Mouse (Mus musculus): Measurements from ENCODE around the gene Kdm4b.

Gene Kdm4b

DNA sequence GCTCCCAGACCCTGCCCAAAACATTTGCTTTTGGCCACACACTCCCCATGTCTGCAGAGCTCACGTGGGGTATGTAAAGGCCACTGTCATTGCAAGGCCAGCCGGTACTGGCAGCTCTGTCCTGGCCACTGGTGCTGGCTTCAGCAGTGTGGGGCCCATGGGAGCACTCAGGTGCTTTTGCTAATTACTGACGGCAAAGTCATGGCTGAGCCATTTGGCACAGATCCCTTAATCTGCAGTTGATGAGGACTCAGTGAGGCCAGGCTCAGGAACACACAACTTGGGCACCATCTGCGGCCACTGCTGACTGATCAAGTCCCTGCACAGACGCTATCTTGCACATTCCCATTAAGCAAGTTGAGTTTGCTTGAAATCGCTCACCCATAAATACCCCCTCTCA is 59.0 kb downstream of the Kdm4b start:
- no peak for DNase-seq (ENCODE audit: low read depth, low spot score)

DNA sequence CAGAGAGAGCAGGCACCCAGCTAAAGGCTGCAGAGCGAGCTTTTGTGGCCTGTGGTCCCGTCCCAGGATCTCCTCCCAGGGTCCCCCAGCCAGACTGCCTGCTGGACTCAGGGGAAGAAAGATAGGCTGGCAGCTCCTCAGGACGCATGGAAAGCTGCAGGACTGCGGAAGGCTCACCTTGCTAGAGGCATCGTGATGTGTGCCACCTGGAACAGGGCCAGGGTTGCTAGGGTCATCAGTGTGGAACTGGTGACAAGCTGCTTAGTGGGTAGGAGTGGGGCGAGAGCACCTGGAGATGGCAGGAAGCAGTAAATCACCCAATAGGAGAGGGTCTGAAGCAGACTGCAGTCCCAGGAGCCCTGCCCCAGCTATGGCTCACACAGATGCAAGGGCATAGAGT is 61.8 kb downstream of the Kdm4b start:
- DNase-seq (ENCODE audit: low read depth, low spot score), result no peak

DNA sequence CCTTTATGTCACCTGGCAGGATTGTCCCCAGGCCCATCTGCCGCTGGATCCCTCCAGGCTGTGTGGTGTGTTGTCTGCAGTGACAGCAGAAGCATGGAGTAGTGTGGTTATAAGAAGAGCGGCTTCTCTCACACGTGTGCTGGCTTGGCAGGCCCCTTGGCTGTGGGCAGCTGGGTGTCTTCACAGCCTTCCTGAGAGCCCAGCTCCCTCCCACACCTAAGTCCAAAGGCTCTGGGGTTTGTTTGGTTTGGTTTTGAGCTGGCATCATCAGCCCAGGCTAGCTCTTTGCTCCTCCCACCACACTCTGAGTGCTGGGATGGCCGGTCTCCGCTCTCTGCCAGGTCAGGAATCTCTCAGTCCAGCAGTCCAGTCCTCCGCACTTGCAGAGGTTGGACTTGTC is 67.4 kb downstream of the Kdm4b start:
- DNase-seq (ENCODE audit: low read depth, low spot score), result no peak

DNA sequence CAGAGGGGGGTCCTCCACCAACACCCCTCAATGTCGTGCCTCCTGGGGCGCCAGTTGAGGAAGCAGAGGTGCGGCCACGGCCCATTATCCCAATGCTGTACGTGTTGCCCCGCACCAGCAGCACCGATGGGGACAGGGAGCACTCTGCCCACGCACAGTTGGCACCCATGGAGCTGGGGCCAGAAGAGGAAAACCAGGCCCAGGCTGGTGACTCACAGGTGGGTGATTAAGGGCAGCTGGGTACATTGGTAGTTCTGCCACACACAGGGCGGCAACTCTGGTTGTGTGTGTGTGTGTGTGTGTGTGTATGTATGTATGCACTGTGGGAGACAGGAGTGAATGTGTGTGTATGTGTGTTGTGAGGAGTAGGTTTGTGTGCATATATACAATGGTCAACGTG is 68.0 kb downstream of the Kdm4b start:
- DNase-seq (ENCODE audit: low read depth, low spot score), result no peak

DNA sequence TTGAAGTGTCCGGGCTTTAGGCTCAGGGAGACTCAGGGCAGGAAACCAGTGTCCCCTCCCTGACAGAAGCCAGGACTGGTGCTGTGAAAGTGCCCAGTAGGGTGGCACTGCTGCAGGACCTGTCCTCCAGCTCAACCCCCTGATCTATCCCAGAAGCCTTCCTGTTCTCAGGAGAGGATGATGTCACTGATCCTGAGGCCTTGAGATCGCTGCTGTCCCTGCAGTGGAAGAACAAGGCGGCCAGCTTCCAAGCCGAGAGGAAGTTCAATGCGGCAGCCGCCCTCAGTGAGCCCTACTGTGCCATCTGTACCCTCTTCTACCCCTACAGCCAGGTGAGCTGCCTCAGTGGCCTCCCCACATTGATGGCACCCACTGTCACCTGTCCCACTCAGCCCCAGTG is 70.2 kb downstream of the Kdm4b start:
- DNase-seq (ENCODE audit: low read depth, low spot score), result no peak

DNA sequence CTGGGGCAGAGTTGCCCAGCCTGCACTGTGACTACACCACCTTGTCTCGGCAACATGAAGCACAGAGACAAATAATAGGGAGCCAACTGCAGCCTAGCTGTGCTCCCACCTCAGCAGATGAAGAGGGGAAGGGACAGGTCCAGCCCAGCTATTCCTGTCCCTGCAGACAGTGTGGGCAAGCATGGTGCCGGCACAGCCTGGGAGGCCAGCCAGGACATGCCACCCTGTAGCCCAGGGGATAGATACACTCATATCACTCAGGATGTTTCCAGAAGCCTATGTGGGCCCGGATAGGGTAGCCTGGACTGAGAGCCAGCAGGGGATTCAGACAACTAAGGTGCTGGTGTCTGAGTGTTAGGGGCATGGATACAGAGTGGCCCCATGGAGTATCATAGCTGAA is 74.4 kb downstream of the Kdm4b start:
- no peak for DNase-seq (ENCODE audit: low read depth, low spot score)

DNA sequence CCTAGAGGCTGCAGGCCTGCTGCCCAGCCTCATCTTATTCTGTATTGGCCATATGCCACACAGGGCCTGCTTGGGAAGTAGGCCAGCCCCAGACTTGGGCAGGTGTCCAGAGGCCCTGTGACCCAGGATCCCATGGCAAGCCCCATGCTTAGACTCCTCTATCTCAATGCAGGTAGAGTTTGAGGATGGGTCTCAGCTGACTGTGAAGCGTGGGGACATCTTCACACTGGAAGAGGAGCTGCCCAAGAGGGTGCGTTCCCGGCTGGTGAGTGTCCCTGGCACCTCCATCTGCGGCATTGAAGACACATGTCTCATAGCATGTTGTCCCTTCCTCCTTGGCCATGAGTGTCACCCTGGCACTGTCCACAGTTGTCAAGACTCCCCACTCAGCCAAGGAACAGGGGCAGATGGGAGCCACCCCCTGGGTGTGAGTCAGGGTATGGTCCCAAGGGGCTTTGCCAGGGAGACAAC is 75.2 kb downstream of the Kdm4b start:
- DNase-seq (ENCODE audit: low read depth, low spot score), result no peak

DNA sequence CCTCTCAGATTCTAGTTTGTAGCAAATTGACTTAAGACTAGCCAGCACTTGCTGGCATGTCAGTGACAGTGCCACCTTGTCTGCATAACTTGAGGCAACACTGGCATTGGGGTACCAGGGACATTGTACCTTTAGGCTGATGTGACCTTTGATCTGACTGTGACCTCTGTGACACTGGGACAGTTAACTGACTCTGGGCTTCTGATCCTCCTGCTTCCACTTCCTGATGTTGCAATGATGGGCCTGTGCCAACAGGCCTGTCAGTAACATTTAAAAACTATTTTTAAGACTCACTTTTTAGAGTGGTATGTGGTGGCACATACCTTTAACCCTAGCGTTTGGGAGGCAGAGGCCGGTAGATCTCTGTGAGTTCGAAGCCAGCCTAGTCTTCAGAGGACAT is 79.5 kb downstream of the Kdm4b start:
- DNase-seq (ENCODE audit: low read depth, low spot score), result no peak

DNA sequence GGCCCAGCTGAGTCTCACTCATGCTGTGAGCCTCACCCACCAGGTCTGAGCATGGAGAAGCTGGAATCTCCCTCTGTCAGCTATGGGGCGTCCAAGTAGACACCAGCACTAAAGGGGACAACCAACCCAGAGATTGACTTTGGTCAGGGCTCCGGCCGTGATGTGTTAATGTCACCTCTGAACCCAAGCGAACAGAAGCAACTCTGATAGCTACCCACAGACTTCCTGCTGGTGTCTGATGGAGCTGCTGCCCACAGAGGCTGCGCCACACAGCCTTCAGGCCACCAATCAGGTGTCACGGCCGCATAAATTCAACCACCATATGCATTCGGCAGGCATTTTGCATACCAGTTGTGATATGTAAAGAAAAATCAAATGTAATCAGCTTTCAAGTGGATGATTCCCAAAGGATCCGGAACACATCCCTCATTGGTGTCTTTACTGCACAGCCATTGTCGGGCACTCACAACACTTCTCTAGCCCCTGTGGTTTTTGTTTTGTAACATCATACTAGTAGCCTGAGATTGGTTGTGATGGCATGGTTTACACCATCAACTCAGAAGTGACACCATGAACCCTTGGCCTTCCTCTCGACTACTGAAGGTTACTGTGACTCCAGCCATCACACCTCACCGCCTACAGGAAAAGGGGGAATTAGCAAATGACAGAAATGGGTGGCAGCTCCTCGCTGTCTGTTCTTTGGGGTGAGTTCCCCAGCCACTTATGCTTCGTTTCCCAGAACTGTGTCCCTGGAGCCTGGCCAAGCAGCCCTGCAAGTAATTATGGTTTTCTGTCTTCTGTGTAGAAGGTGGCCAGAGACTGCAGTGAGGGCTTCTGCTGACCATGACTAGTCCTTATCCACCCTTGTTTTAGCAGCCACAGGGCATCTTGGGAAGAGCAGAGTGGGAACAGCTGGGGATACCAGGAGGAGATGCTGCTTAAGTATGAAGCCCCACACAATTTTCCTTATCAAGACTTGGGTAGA is 80.3 kb downstream of the Kdm4b start:
- DNase-seq (ENCODE audit: low read depth, low spot score), result no peak

DNA sequence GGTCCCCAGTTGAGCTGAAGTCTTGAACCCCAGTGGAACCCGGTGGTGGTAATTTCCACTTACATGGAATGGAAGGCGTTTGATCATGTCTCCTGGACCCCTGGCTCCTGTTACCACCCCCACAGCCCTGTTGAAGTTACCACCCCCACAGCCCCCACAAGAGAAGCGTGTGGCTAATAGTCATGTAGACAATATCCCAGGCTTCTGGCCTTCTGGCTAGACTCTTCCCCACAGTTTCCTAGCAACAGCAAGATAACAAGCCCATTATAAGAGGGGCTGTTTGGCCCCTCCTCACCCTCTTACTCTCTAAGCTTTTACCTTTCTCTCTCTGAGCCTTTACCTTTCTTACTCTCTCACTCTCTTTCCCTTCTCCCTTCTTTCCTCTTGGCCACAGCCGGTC is 81.0 kb downstream of the Kdm4b start:
- DNase-seq (ENCODE audit: low read depth, low spot score), result no peak

DNA sequence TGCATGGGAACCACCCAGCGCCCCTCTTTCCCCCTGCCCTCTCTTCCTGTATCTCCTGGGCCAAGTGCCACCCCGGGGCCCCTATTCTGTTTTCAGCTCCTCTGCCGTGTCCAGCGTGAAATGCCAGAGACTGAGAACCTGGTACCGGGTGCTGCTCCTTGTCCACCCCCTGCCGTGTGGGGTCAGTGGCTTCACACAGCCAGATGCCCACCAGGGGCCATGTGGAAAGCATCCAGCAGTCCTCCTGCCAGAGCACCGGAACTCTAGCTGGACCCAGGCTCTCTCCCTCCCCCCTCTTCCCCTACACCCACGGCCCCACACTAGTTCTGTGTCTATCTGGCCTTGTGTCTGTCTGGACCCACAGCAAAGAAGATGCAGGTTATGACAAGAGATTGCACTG is 81.5 kb downstream of the Kdm4b start:
- no peak for DNase-seq (ENCODE audit: low read depth, low spot score)

DNA sequence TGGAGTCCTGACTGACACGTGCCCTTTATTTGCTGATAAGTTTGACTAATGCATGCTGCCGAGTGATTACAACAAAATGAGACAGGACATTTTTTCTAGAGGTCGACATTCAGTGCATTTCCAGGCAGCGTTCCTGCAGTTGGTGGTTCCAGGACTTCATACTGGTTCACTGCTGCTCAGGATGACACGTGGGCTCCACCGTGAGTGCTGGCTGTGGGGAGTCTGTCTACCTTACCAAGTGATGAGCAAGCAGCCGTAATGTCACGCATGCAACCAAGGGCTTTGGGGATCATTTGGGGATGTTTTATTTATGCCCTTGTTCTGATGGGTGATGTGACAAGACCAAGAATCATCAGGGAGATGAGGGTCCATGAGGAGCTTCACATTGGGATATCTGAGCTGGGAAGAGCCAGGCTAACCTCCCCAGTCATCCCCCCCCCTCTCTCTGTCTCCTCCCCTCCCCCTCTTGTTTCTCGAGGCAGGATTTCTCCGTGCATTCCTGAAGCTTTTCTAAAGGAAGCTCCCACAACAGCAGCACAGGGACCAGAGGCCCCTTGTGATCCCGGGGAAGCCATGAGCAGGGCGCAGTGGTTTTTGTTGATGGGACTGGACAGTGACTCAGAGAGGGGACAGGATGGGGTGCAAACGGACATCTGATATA is 83.2 kb downstream of the Kdm4b start:
- DNase-seq (ENCODE audit: low read depth, low spot score), result no peak

DNA sequence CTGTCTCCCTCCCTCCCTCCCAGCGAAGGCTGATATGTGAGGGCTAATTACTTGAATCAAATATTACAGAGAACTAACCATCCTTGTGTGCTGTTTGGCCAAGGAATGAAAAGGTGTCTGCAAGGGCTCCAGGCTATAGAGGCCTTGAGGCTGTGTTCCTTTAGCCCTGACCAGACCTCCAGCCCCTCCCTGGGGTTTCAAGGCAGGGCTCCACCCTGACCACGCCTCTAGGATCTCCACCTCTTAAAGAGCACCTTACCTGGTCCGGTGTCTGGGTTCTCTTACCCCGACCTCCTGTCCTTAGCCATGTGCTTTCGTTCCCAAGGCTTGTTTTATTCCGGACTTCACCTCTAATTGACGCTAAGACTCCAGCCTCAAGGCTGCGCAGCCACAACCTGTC is 83.9 kb downstream of the Kdm4b start:
- DNase-seq (ENCODE audit: low read depth, low spot score), result no peak

DNA sequence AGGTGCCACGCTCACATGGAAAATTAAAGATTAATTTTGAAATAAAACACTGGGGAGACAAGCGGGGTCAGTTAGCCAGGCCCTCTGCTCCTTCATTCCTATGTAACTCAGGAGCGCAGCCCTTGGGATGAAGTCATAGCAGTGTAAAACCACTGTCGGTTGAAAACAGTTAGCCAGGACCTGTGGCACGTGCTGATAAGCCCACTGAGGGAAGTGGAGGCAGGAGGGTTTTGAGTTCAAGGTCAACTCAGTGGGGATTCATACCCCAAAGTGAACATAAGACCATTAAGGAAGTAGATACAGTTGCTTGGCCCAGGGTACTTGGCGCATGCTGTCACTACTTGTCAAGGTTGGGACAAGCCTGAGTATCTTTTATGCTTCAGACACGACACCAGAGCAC is 85.6 kb downstream of the Kdm4b start:
- no peak for DNase-seq (ENCODE audit: low read depth, low spot score)

DNA sequence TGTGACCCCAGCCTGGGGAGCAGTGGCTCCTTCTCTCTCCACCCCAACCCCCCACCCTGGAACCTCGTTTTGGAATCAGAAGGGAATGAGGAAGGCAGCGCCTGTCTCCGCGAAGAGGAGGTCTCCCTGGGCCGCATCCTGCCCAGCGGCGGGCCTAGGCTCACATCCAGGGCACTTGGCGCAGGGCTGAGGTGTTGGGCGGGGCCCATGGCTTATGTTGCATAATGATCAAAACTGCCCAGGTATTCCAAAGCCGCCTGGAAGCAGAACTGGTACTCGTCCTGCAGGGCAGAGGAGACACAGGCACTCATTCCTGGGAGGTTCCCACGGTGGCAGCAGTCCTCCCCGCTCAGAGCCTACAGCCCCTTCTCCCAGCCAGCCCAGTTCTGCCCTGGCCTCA is 87.3 kb downstream of the Kdm4b start:
- no peak for DNase-seq (ENCODE audit: low read depth, low spot score)

DNA sequence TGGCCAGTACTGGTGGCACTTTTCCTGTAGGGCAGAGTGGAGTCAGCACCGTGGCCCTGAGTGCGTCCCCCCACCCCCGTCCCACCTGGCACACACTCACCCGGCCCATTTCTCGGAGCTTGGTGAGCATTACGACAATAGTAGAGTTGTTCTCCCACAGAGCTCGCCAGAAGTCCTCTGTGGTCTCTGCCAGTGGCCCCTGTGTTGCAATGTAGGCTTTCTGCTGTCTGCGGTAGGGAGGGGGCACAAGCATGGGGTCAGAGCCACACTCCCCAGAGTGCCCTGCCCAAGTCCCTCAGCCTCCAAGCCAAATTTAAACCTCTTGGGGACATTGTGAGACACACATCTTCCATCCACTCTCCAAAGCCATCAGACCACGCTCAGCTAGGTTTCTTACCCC is 88.9 kb downstream of the Kdm4b start:
- DNase-seq (ENCODE audit: low read depth, low spot score), result no peak

DNA sequence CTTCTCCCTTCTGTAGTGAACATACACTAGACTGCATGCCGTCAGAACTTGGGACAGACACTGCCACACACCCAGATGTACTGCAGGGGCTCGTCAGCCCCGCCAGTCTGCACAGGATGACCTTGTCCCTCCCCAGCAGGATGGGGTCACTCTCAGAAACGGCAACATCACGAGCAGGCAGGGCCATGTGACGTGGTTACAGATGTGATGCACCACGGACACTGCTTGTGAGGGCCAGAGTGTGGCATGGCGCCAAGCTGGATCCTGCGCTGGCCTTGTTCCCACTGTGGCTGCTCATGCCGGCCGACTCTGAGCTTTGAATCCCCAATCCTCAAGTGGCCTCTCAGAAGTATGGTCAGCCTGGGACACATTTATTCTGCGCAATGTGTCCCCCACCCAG is 92.4 kb downstream of the Kdm4b start:
- no peak for DNase-seq (ENCODE audit: low read depth, low spot score)

DNA sequence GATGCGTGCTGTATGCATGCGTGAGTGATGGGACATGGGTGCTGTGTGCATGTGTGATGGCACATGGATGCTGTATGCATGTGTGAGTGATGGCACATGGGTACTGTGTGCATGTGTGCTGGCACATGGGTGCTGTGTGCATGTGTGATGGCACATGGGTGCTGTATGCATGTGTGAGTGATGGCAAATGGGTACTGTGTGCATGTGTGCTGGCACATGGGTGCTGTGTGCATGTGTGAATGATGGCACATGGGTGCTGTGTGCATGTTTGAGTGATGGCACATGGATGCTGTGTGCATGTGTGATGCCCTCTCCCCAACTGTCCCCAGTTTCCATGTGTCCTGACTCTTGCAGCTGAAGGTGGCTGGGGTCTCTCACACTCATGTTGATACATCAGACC is 94.2 kb downstream of the Kdm4b start:
- no peak for DNase-seq (ENCODE audit: low read depth, low spot score)

DNA sequence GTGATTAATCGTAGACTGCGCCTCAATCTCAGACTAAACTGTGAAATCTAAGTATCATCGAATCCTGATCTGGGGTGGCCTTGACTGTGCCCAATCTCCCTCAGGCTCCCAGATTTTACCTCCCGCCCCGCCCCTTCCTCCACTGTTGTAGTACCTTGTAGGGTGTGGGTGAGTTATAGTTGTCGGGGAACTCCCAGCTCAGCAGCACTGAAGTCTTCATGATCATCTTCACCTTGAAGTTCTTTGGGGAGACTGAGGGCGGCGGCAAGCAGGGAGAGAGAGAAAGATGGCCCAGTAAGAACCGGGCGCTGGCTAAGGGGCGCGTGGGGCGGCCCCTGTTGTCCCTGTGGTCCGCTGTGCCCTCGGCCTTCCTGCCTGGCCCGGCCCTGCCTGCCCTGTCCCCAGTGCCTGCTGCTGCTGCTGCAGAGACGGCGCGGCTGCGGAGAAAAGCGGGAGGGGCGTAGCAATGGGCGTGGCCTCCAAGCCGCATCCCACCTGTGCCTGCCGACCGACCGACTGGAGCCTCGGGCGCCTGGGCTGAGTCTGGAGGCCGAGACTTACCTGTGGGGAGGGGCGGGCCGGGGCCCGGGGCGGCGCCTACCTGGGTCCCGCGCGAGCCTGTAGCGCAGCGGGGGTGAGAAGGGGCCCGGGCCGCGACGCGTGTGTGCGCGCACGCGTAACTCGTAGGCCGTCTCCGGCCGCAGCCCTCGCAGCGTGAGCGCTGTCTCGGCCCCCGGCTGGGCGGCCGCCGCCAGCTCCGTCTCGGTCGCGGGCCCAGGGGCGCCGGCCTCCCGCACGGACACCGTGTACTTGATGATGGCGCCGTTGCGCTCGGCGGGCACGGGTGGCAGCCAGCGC is 99.1 kb downstream of the Kdm4b start:
- no peak for DNase-seq (ENCODE audit: low read depth, low spot score)

DNA sequence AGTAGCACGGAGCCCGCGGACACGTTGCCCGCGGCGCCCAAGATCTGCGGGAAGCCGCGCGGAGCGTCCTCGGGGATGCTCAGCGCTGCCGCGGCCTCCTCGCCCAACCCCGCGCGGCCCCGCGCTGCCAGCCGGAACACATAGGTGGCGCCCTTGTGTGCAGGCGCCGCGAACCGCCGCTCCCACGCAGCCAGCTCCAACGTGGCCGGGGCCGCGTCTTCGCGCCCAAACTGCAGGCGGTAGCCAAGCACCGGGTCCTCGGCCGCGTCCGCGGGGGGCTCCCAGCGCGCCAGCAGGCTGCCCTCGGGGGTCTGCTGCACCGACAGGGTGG is 99.7 kb downstream of the Kdm4b start:
- no peak for DNase-seq (ENCODE audit: low read depth, low spot score)

DNA sequence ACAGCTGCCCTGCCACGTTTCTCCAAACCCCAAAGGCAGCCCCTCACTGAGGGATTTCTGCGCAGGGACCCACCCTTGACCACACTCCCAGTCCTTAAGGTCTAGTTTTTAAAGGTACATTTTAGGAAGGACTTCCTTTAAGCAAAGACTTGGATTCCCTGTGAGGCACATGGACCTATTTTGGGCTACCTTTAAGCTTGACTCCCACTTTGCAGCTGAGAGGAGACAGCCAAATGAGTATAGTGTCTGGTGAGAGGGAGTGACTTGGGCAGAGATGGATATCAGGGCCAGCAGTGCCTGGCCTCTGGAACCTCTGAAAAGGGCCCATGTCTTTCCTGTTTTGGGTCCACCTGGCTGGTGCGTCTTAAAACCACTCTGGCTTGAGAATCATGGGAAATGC is 100.1 kb downstream of the Kdm4b start:
- no peak for DNase-seq (ENCODE audit: low read depth, low spot score)

DNA sequence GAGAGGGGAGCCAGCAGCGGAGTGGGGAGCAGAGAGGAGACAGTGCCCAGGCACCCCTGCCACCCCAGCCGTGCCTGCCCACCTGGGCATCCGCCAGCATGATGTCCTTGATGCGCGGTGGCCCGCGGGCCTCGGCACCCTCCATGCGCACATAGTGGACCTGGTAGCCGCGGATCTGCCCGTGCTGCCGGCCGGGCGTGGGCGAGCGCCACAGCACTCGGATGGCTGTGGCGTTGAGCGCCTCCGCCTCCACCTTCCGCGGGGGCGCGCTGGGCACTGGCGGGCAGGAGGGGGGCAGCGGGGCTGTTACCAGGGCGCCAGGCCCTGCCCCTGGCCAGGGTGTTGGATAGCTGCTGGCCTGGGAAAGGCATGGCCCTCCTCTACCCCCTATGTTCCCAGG is 102.0 kb downstream of the Kdm4b start:
- no peak for DNase-seq (ENCODE audit: low read depth, low spot score)
